Mouse (Mus musculus) ES-E14 (cell line): ENCODE data around the gene Foxn3. TPM values are rescaled to one million over a fixed set of nuclear protein-coding genes. Genes with fewer than 3 reads are reported as not detected.

Experiments
- DNase-seq: peaks from one replicate; pipeline ENCODE4 v3.0.0-alpha.2; 2013; ENCODE audit warnings: low read depth, low spot score
- H3K27ac ChIP-seq: 2 replicates; pipeline ENCODE4 v1.5.1; 2012; ENCODE audit warnings: low read depth, mild to moderate bottlenecking, low read length, moderate library complexity, mixed read lengths; ENCODE audit not compliant: poor library complexity, insufficient read depth, severe bottlenecking
- H3K36me3 ChIP-seq: 2 replicates; pipeline ENCODE4 v1.6.1; 2012; ENCODE audit warnings: mild to moderate bottlenecking, low read length, moderate library complexity, mixed read lengths; ENCODE audit not compliant: control insufficient read depth, poor library complexity, insufficient read depth, severe bottlenecking
- H3K4me1 ChIP-seq, 2 experiments: fragments of 150-350 bp in 1 of 2; sonication (generic) in 1 of 2; 2 replicates each; pipeline ENCODE4 v1.6.1; 2012; ENCODE audit warnings: low read length in 2 of 2, mild to moderate bottlenecking in 1 of 2, mixed read lengths in 1 of 2; ENCODE audit not compliant: control insufficient read depth in 2 of 2, insufficient read depth in 2 of 2, poor library complexity in 1 of 2
- H3K4me3 ChIP-seq, 2 experiments: fragments of 150-350 bp in 1 of 2; sonication (generic) in 1 of 2; 2 replicates each; pipeline ENCODE4 v1.5.1; 2012; ENCODE audit warnings: low read length in 2 of 2, low read depth in 1 of 2, mild to moderate bottlenecking in 1 of 2, mixed read lengths in 1 of 2; ENCODE audit not compliant: insufficient read depth in 1 of 2, poor library complexity in 1 of 2, severe bottlenecking in 1 of 2
- H3K9ac ChIP-seq: 2 replicates; pipeline ENCODE4 v1.6.1; 2012; ENCODE audit warnings: low read depth, mild to moderate bottlenecking, low read length, mixed read lengths; ENCODE audit not compliant: poor library complexity, insufficient read depth, severe bottlenecking
- H3K9me3 ChIP-seq: fragments of 150-350 bp; sonication (generic); 2 replicates; pipeline ENCODE4 v1.6.1; 2012; ENCODE audit warnings: low read depth, mild to moderate bottlenecking, low read length; ENCODE audit not compliant: control insufficient read depth, insufficient read depth
- CHD2 ChIP-seq: IDR thresholded peaks from 2 replicates; pipeline ENCODE4 v1.6.1; 2014; ENCODE audit warnings: mild to moderate bottlenecking, low read depth, low read length, inconsistent platforms
- HCFC1 ChIP-seq: IDR thresholded peaks from 2 replicates; pipeline ENCODE4 v1.6.1; 2012; ENCODE audit warnings: low read length, inconsistent platforms, borderline replicate concordance; ENCODE audit not compliant: insufficient read depth
- MAFK ChIP-seq: IDR thresholded peaks from 2 replicates; pipeline ENCODE4 v1.6.1; 2014; ENCODE audit warnings: mild to moderate bottlenecking, low read depth, low read length, inconsistent platforms; ENCODE audit not compliant: insufficient read depth
- ZC3H11A ChIP-seq: IDR thresholded peaks from 2 replicates; pipeline ENCODE4 v1.6.1; 2012; ENCODE audit warnings: low read depth, mild to moderate bottlenecking, inconsistent platforms, low read length, borderline replicate concordance
- ZNF384 ChIP-seq: IDR thresholded peaks from 2 replicates; pipeline ENCODE4 v1.6.1; 2012; ENCODE audit warnings: low read depth, low read length, inconsistent platforms
- in situ Hi-C, 2 experiments: fragments of 600-800 bp; cut with MboI; formaldehyde crosslinking; loops; one replicate each; pipeline ENCODE4 v1.15.1; 2025; ENCODE audit warnings: low sequenced_read_pairs in 2 of 2, inconsistent platforms in 1 of 2; ENCODE audit not compliant: unreplicated experiment in 2 of 2
- total RNA-seq: library from RNA; depleted of rRNA; stranded (reverse); fragments of 300-350 nt; gene quantifications from 2 replicates; pipeline ENCODE4 v1.2.3, GENCODE M21; 2012

Foxn3 gene
- total RNA-seq, 1 experiment = 34.6 TPM

- peaks cover 2% of the 10 kb centered on the region; the same call in 1 of the 2 replicates for H3K36me3 ChIP-seq
- no peak overlapping the region for H3K4me3 ChIP-seq
- H3K9ac ChIP-seq = no peak overlapping the region
- H3K27ac ChIP-seq = no peak overlapping the region
- no peak for TF ChIP-seq HCFC1
- no peak for TF ChIP-seq ZNF384
- in situ Hi-C loops = no loop called here
- no peaks in the 10 kb centered on the region for H3K9me3 ChIP-seq
- no peak for DNase-seq
- peaks cover 0 to 18% of the 10 kb centered on the region in 2 experiments; a peak in 2 of 4 replicates for H3K4me1 ChIP-seq
These were observed 332.7 kb downstream of the Foxn3 start for GRCm38 (mm10) chr12:99230783-99231048.

GRCm38 (mm10) chr12:99229973-99230782 lies 333.2 kb downstream of the Foxn3 start:
- TF ChIP-seq HCFC1 (no peak), ZC3H11A (no peak), MAFK (no peak), CHD2 (no peak), ZNF384 (no peak)
- Histone ChIP-seq H3K4me1 (peaks cover 0 to 20% of the 10 kb centered on the region in 2 experiments; a peak in 2 of 4 replicates), H3K9ac (no peak overlapping the region), H3K27ac (no peak overlapping the region), H3K4me3 (no peak overlapping the region), H3K36me3 (peaks cover 2% of the 10 kb centered on the region; the same call in 1 of the 2 replicates), H3K9me3 (no peaks in the 10 kb centered on the region)
- peak; percentile 13 for DNase-seq
- in situ Hi-C loops = no loop called here

GRCm38 (mm10) chr12:99227313-99227952 lies 335.9 kb downstream of the Foxn3 start:
- DNase-seq = no peak
- peaks cover 0 to 12% of the 10 kb centered on the region in 2 experiments; a peak in 2 of 4 replicates for H3K4me1 ChIP-seq
- TF ChIP-seq CHD2 (no peak), ZNF384 (no peak), MAFK (no peak), HCFC1 (no peak), ZC3H11A (no peak)
- H3K27ac ChIP-seq = no peak overlapping the region
- H3K9ac ChIP-seq = no peak overlapping the region
- in situ Hi-C loops = no loop called here
- peaks cover 2% of the 10 kb centered on the region; the same call in 1 of the 2 replicates for H3K36me3 ChIP-seq
- no peaks in the 10 kb centered on the region for H3K9me3 ChIP-seq
- H3K4me3 ChIP-seq = no peak overlapping the region

- Histone ChIP-seq H3K4me1 (peaks cover 0 to 8% of the 10 kb centered on the region in 2 experiments; a peak in 1 of 4 replicates), H3K4me3 (no peak overlapping the region), H3K9me3 (no peaks in the 10 kb centered on the region), H3K9ac (no peak overlapping the region), H3K36me3 (peaks cover 2% of the 10 kb centered on the region; the same call in 1 of the 2 replicates), H3K27ac (no peak overlapping the region)
- in situ Hi-C loops = no loop called here
- TF ChIP-seq ZC3H11A = no peak
- no peak for TF ChIP-seq MAFK
- TF ChIP-seq HCFC1 = no peak
- no peak for TF ChIP-seq ZNF384
- TF ChIP-seq CHD2 = no peak
- DNase-seq = no peak
These were observed 338.3 kb downstream of the Foxn3 start for GRCm38 (mm10) chr12:99224863-99225603.
